Mouse (Mus musculus): ENCODE results near the gene Uso1. TPM values are rescaled to one million over a fixed set of nuclear protein-coding genes. Genes with fewer than 3 reads are reported as not detected.

Gene Uso1
- polyA plus RNA-seq, 1 experiment, result 0.71 TPM

GRCm38 (mm10) chr5:92220287-92220902, 82.7 kb downstream of the Uso1 start:
- H3K4me1 ChIP-seq (ENCODE audit: control insufficient read depth), result no peaks in the 10 kb centered on the region
- TF ChIP-seq TAL1 (IDR thresholded peaks at IDR 0.05; ENCODE audit: low read length) (no peak), GATA1 (IDR thresholded peaks at IDR 0.05; ENCODE audit: low read length) (no peak)
- no peak overlapping the region for H3K4me3 ChIP-seq (replicated peaks)
- no peaks in the 10 kb centered on the region for H3K9me3 ChIP-seq (ENCODE audit: control insufficient read depth, low read length)
- H3K36me3 ChIP-seq (ENCODE audit: control insufficient read depth), result no peaks in the 10 kb centered on the region
- H3K27me3 ChIP-seq (ENCODE audit: control insufficient read depth), result no peaks in the 10 kb centered on the region

- H3K4me1 ChIP-seq (ENCODE audit: control insufficient read depth), result no peaks in the 10 kb centered on the region
Measured at GRCm38 (mm10) chr5:92227782-92228181, 90.0 kb downstream of the Uso1 start.

GRCm38 (mm10) chr5:92228776-92229175, 91.0 kb downstream of the Uso1 start:
- H3K36me3 ChIP-seq (ENCODE audit: control insufficient read depth), result no peaks in the 10 kb centered on the region
- H3K27me3 ChIP-seq (ENCODE audit: control insufficient read depth), result peaks cover 7% of the 10 kb centered on the region
- H3K4me3 ChIP-seq (replicated peaks), result no peak overlapping the region
- H3K4me1 ChIP-seq (ENCODE audit: control insufficient read depth), result no peaks in the 10 kb centered on the region
- H3K9me3 ChIP-seq (ENCODE audit: control insufficient read depth, low read length), result no peaks in the 10 kb centered on the region
- TF ChIP-seq TAL1 (IDR thresholded peaks at IDR 0.05; ENCODE audit: low read length) (no peak), GATA1 (IDR thresholded peaks at IDR 0.05; ENCODE audit: low read length) (no peak)

More at GRCm38 (mm10) chr5:92227782-92228181, 90.0 kb downstream of the Uso1 start:
- Histone ChIP-seq H3K36me3 (ENCODE audit: control insufficient read depth) (no peaks in the 10 kb centered on the region), H3K4me3 (replicated peaks) (no peak overlapping the region), H3K27me3 (ENCODE audit: control insufficient read depth) (peaks cover 7% of the 10 kb centered on the region), H3K9me3 (ENCODE audit: control insufficient read depth, low read length) (no peaks in the 10 kb centered on the region)
- TF ChIP-seq GATA1 (IDR thresholded peaks at IDR 0.05; ENCODE audit: low read length) (no peak), TAL1 (IDR thresholded peaks at IDR 0.05; ENCODE audit: low read length) (no peak)

GRCm38 (mm10) chr5:92229514-92229913, 91.8 kb downstream of the Uso1 start:
- Histone ChIP-seq H3K4me1 (ENCODE audit: control insufficient read depth) (no peaks in the 10 kb centered on the region), H3K9me3 (ENCODE audit: control insufficient read depth, low read length) (no peaks in the 10 kb centered on the region), H3K27me3 (ENCODE audit: control insufficient read depth) (peaks cover 7% of the 10 kb centered on the region), H3K4me3 (replicated peaks) (no peak overlapping the region), H3K36me3 (ENCODE audit: control insufficient read depth) (no peaks in the 10 kb centered on the region)
- no peak for TF ChIP-seq TAL1 (IDR thresholded peaks at IDR 0.05; ENCODE audit: low read length)
- no peak for TF ChIP-seq GATA1 (IDR thresholded peaks at IDR 0.05; ENCODE audit: low read length)

- Histone ChIP-seq H3K9me3 (ENCODE audit: control insufficient read depth, low read length) (no peaks in the 10 kb centered on the region), H3K27me3 (ENCODE audit: control insufficient read depth) (peaks cover 7% of the 10 kb centered on the region), H3K4me3 (replicated peaks) (no peak overlapping the region), H3K4me1 (ENCODE audit: control insufficient read depth) (no peaks in the 10 kb centered on the region), H3K36me3 (ENCODE audit: control insufficient read depth) (no peaks in the 10 kb centered on the region)
- TF ChIP-seq TAL1 (IDR thresholded peaks at IDR 0.05; ENCODE audit: low read length) (no peak), GATA1 (IDR thresholded peaks at IDR 0.05; ENCODE audit: low read length) (no peak)
Measured at GRCm38 (mm10) chr5:92230306-92230705, 92.6 kb downstream of the Uso1 start.

GRCm38 (mm10) chr5:92231836-92232235, 94.1 kb downstream of the Uso1 start:
- Histone ChIP-seq H3K4me1 (ENCODE audit: control insufficient read depth) (no peaks in the 10 kb centered on the region), H3K36me3 (ENCODE audit: control insufficient read depth) (no peaks in the 10 kb centered on the region), H3K27me3 (ENCODE audit: control insufficient read depth) (peaks cover 10% of the 10 kb centered on the region), H3K4me3 (replicated peaks) (no peak overlapping the region), H3K9me3 (ENCODE audit: control insufficient read depth, low read length) (no peaks in the 10 kb centered on the region)
- TF ChIP-seq TAL1 (IDR thresholded peaks at IDR 0.05; ENCODE audit: low read length) (no peak), GATA1 (IDR thresholded peaks at IDR 0.05; ENCODE audit: low read length) (no peak)

GRCm38 (mm10) chr5:92233366-92233765, 95.6 kb downstream of the Uso1 start:
- H3K4me1 ChIP-seq (ENCODE audit: control insufficient read depth), result no peaks in the 10 kb centered on the region
- H3K4me3 ChIP-seq (replicated peaks), result no peak overlapping the region
- H3K36me3 ChIP-seq (ENCODE audit: control insufficient read depth), result no peaks in the 10 kb centered on the region
- TF ChIP-seq TAL1 (IDR thresholded peaks at IDR 0.05; ENCODE audit: low read length), result no peak
- no peak for TF ChIP-seq GATA1 (IDR thresholded peaks at IDR 0.05; ENCODE audit: low read length)
- peaks cover 10% of the 10 kb centered on the region for H3K27me3 ChIP-seq (ENCODE audit: control insufficient read depth)
- no peaks in the 10 kb centered on the region for H3K9me3 ChIP-seq (ENCODE audit: control insufficient read depth, low read length)

GRCm38 (mm10) chr5:92234939-92235557, 97.3 kb downstream of the Uso1 start:
- H3K9me3 ChIP-seq (ENCODE audit: control insufficient read depth, low read length), result no peaks in the 10 kb centered on the region
- no peaks in the 10 kb centered on the region for H3K36me3 ChIP-seq (ENCODE audit: control insufficient read depth)
- H3K4me3 ChIP-seq (replicated peaks), result no peak overlapping the region
- H3K4me1 ChIP-seq (ENCODE audit: control insufficient read depth), result no peaks in the 10 kb centered on the region
- no peak for TF ChIP-seq TAL1 (IDR thresholded peaks at IDR 0.05; ENCODE audit: low read length)
- TF ChIP-seq GATA1 (IDR thresholded peaks at IDR 0.05; ENCODE audit: low read length), result no peak
- H3K27me3 ChIP-seq (ENCODE audit: control insufficient read depth), result peaks cover 7% of the 10 kb centered on the region

GRCm38 (mm10) chr5:92239333-92240232, 101.8 kb downstream of the Uso1 start:
- Histone ChIP-seq H3K27me3 (ENCODE audit: control insufficient read depth) (peaks cover 3% of the 10 kb centered on the region; the same call in 1 of the 2 replicates), H3K9me3 (ENCODE audit: control insufficient read depth, low read length) (no peaks in the 10 kb centered on the region; the same call in 1 of the 2 replicates), H3K4me3 (replicated peaks) (no peak overlapping the region), H3K4me1 (ENCODE audit: control insufficient read depth) (no peaks in the 10 kb centered on the region), H3K36me3 (ENCODE audit: control insufficient read depth) (no peaks in the 10 kb centered on the region)
- TF ChIP-seq TAL1 (IDR thresholded peaks at IDR 0.05; ENCODE audit: low read length), result no peak
- TF ChIP-seq GATA1 (IDR thresholded peaks at IDR 0.05; ENCODE audit: low read length), result no peak

Data from erythroblast, embryonic 14.5 days (primary cell).